Mouse (Mus musculus): ENCODE results near the gene Pde6h.
"Not testable (repeated sequence)": the region's sequence is repeated elsewhere in the genome, so short reads cannot be mapped to it uniquely, and the experiment has no call there.

Gene Pde6h

DNA sequence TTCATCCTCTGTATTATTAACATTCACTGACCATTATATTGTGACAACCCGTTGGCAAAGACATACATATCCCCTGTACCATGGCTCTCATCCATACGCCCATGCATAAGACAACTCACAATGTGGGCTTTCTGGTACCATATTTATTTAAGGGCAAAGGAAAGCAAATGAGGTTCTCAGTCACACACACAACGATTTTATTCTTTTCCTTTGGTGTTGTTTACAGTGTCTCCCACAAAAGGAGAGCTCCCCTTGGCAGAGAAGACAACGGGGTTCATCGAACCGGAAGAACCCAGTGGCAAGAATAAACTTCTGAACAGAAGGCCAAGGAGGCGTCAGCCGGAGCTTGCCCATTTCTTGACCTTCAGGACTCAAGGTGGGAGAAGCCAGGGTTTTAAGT lies at the start of gene Pde6h:
Pde6h (plus strand) TSS at position 301 of the 400 bp plus-strand sequence.
- ATAC-seq (ENCODE audit: insufficient number of reproducible peaks, low FRiP score, low TSS enrichment), result no peak

DNA sequence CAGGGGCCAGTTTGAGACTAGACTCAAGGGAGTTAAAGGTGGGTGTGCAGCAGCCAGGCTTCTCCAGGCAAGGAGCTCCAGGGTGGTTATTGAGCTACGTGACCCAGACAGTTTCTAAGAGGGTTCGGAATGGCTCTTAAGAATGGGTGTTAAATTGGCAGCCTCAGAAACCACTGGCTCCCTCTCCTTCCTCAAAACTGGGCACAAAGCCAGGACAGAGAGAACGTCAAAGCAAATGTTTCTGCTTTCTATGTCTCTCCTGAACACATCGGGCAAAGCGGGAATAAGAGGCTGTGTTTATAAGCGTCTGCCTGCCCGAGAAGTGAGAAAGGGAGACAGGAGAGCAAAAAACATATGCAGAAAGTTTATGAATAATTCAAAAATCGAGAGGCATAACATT lies 49.0 kb upstream of the Pde6h start:
- no peak for ATAC-seq (ENCODE audit: insufficient number of reproducible peaks, low FRiP score, low TSS enrichment)

DNA sequence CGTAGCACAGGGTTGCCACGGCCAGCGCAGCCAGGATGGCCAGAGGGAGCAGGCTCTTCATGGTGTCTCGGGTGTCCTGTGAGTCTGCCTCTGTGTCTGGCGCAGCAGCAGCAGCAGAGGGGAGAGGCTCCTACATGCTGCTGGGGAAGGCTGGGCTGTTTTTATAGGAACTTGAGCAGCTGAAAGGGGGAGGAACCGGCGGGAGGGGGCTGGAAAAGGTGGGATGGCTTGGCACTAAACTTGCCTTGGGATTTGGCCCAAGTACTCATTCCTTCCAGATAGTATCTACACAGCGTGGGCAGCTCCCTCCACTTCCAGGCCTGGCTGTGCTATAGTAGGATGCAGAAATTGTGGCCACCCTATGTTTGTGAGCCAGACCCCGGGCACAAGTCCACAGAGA lies 48.0 kb upstream of the Pde6h start, which contains the start of gene Mgp:
Mgp (minus strand) TSS at position 154 of the 400 bp plus-strand sequence.
- ATAC-seq (ENCODE audit: insufficient number of reproducible peaks, low FRiP score, low TSS enrichment), result no peak

DNA sequence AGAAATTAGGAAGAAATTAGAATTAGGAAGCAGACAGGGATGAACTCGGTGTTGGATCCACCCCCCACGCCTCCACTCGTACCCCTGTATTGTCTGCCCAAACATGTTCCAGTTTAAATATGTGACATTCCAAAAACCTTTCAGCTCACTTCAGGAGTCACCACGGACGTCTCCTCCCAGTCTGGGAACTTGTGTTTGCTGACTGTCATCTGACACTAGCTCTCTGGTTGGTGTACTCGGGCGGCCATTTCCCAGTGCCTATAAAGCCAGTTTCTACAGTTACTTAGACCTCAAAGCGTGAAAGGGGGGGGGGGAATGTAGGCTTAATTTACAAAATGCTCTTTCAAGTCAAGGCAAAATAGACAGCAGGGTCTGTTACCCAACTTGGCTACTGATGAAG lies 42.0 kb upstream of the Pde6h start:
- no peak for ATAC-seq (ENCODE audit: insufficient number of reproducible peaks, low FRiP score, low TSS enrichment)

DNA sequence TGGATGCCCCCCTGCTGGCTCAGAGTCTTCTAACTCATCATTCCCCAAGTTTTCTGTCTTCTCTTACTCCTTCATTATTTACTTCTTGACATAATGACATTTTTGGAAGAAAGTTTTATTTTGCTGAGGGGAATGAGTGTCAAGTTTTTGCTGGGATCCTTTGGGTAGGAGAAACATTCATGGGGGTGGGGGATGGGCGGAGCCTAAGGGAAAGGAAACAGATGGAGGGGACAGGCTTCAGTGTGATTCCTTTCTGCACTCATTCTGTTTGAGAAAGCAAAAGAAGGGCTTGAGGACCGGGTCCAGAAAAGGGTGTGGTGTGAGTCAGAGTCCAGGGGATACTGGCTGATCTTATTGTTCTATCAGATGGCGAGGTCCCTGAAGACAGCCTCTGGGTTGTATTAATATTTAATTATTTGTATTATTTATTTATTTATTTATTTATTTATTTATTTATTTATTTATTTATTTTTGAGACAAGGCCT lies 40.2 kb upstream of the Pde6h start:
- no peak for ATAC-seq (ENCODE audit: insufficient number of reproducible peaks, low FRiP score, low TSS enrichment)

DNA sequence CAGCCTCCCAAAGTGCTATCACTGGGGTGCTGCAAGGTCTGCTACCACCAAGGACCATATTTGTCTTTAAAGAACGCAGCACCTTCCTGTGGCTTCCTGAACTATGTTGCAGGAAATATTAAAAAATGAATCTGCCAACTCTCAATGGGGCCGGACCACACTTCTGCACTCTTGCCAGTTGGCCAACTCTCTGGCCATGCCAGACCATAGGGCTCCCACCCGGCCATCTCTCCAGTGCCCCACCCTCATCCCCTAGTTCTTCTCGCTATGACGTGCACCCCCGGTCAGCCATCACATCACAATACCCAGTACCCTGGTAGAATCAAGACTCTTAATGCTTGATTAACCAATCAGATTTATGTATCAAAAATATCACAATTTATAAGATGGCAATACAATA lies 39.7 kb upstream of the Pde6h start:
- no peak for ATAC-seq (ENCODE audit: insufficient number of reproducible peaks, low FRiP score, low TSS enrichment)

DNA sequence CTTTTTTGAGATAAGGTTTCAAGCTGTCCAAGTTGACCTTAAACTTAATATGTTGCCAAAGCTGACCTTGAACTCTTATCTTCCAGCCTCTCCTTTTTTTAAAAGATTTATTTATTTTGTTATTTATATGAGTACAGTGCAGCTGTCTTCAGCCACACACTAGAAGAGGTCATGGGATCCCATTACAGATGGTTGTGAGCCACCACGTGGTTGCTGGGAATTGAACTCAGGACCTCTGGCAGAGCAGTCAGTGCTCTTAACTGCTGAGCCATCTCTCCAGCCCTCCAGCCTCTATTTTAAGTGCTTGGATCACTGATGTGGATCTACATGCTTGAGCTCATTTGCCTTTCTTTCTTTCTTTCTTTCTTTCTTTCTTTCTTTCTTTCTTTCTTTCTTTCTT lies 38.9 kb upstream of the Pde6h start:
- not testable (repeated sequence) for ATAC-seq (ENCODE audit: insufficient number of reproducible peaks, low FRiP score, low TSS enrichment)

DNA sequence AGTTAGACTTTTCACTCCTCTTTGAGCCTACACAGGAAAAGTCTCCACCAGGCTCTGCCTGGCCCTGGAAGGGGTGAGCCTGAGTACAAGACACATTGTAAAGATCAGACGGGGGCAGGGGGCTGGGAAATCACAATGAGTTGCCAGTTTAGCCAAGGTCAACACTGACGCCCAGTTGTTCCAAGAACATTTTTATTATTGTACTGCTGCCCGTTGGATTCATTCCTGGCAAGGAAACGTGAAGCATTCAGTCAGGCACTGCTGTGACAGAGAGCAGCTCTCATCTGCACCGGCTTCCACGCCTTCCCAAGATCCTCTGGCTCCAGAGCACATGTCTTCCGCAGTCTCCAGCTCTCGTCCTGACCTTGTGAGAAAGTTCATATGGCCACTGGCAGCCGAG lies 35.8 kb upstream of the Pde6h start:
- no peak for ATAC-seq (ENCODE audit: insufficient number of reproducible peaks, low FRiP score, low TSS enrichment)

DNA sequence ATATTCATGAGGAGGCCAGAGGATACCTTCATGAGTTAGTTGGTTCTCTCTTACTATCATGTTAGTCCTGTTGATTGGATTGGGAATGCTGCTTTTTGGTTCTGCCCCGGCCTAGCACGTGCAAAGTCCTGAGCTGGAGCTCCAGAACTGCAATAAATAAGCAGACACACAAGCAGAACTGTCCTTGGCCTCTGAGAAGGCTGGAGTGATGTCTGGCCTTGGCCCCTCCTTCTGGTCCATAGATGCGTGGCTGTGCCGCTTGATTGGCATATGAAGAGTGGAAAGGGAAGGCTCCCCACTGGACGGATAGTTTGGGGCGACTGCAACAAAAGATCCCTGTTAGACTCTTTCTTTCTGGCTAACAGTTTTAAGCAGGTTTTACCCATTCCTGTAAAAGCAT lies 34.6 kb upstream of the Pde6h start:
- no peak for ATAC-seq (ENCODE audit: insufficient number of reproducible peaks, low FRiP score, low TSS enrichment)

DNA sequence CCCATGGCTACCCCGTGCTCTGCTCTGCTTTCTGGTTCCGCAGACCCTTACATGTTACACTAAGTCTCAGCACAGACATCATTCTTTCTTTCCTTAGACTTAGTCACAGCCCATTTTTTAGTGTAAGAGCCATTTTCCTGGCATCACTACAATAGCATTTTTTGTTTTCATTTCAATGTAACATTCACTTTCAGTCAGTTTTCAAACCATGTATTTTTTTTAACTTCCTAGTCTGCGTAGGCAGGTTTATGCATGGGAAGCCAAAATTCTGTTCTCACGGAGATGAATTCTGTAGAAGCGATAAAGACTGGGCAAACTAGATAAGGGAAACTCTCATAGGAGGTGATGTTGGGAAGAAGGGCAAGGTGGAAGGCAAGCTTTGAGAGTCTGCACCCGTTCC lies 34.1 kb upstream of the Pde6h start:
- ATAC-seq (ENCODE audit: insufficient number of reproducible peaks, low FRiP score, low TSS enrichment), result no peak

DNA sequence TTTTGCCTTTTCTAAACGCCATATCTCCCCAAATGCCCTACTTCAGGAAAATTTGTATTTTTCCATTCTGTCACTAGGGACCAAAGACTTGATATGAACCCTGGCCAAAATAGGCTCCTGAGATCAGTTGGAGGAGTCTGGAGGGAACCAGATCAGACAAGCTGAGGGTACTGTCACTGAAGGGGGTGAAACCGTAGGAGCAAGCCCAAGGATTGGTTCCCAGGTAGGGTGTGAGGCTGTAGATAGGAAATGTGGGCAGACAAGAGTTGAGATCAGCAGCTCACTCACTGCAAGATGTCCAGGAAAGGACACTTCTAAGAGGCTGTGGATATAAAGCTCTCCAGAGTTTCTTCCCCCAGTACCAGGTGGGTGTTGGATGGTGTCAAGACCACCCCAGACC lies 31.6 kb upstream of the Pde6h start:
- no peak for ATAC-seq (ENCODE audit: insufficient number of reproducible peaks, low FRiP score, low TSS enrichment)

DNA sequence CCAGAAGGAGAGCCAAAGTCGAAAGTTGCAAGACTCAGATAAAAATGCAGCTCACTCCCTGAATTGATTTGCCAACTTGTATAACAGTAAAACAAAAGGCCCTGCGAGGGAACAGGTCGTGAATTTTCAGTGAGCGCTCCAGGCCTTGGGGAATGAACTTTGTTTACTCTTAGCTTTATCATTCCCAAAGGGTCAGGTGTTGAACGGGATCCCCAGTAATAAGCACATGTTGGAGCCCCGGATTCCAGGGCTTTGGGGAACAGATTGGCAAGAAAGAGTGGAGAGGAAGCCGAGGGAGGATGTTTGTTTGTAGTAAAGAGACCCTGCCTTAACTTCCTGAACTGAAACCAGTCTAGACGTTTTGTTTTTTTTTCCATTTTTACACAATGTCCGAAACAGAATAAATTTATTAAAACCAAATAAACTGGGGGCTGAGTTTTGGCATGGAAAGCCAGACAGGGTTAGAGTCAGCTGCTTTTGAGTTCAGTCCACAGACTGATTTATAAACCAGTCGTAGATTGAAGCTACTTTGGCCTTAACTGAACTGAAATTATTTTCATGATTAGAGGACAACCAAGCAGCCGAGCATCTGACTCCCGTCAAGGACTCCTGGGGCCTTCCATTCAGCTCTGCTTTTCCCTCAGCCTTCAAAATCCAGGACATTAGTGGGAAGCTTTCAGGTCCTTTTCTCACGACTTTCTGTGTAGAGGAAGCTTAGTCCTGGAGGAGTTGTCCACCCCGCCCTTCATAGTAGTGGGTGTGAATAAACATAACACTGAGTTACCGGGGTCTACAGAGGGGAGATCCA lies 28.9 kb upstream of the Pde6h start:
- ATAC-seq (ENCODE audit: insufficient number of reproducible peaks, low FRiP score, low TSS enrichment), result no peak

DNA sequence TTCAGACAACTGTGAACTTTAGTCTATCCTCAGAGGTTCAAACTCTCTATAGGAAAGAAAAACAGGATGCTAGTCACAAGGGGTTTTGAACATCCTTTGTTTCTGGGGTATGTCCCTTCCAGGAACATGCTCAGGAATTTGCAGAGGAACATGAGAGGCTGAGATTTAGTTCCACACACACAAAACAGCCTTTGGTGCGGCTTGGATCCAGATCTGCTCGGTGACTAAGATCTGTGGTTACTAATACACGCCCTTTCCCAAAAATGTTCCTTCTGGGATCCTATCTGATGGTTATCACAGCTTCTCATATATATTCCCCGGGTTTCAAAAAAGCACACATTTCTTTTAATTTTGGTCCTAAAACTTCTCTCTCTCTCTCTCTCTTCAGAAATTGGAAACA lies 25.8 kb upstream of the Pde6h start:
- ATAC-seq (ENCODE audit: insufficient number of reproducible peaks, low FRiP score, low TSS enrichment), result no peak

DNA sequence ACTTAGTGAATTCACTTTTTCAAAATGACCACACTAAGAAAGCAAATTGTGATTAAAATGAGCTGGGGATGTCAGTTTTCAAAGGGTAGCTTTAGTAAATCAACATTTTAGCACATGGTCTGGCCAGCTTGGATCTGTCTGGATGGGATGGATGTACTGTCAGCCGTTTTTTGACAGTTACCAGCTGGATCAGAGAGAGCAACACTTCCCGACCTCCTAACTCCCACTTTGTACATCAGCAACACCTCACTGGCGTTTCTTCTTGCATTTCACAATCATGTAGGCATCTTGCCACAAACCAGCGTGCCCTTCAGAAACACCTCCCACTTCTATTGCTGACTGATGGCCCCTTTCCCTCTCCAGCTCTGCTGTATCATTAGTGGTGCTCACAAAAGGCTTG lies 25.4 kb upstream of the Pde6h start:
- no peak for ATAC-seq (ENCODE audit: insufficient number of reproducible peaks, low FRiP score, low TSS enrichment)

DNA sequence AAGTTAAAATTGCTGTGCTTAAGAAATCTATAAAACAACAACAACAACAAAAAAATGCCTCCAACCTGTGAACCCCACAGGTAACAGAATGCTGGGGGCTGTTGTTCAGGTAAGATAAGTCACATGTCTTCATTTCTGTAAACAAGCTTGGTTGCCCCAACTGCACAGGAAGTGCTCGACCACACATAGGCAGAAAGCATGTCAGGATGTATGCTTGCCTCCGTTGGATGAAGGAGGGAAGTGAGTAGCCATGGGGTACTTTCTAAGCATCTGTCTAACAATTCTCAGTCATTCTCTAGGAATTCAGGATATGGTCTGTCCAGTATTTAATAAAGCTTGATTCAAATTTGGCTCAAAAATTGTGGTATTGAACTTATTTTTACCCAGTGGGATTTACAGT lies 24.7 kb upstream of the Pde6h start:
- ATAC-seq (ENCODE audit: insufficient number of reproducible peaks, low FRiP score, low TSS enrichment), result no peak

DNA sequence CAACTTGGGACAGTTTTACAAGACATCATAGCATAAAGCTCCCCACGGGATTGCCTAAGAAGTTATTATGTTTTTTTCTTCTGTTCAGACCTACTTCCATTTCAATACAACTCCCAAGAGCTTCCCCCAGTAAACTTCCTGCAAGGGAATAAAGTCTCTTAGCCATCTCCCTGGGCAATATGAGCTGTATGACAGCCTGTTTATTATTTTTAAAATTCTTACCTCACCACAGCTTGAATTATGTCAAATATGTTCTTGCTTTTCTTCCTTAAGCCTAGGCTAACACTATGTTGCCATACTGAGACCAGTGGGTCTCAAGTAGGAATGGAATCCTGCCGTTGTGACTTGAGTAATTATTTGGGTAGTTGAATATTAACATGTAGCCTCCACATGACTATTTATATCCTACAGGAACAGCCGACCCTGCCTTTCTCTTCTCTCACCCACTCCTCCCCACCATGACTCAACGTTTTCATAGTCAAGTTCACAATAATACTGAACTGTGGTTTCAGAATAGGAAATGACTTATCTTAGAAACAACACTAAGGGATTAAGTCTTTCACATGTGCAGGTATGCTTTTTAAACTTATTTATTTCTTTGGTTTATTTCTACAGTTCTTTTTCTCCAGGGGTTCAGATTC lies 23.1 kb upstream of the Pde6h start:
- ATAC-seq (ENCODE audit: insufficient number of reproducible peaks, low FRiP score, low TSS enrichment), result no peak

DNA sequence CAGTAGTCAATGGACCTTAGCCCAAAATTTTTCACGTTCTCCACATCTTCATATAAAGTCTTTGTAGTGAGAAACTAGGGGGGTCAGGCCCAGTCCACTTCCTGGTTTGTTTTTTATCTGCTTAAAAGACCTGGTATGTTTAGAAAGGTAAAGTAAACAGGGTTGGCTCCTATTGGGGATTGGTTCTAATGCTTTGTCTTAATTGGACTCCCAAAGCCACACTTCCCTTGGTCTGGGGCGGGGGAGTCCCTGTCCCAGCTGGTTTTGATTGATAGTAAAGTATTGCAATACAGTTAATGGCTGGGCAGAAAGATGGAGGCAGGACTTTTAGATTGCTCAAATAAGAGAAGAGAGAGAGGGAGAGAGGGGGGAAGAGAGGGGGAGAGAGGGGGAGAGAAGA lies 22.6 kb upstream of the Pde6h start:
- no peak for ATAC-seq (ENCODE audit: insufficient number of reproducible peaks, low FRiP score, low TSS enrichment)

DNA sequence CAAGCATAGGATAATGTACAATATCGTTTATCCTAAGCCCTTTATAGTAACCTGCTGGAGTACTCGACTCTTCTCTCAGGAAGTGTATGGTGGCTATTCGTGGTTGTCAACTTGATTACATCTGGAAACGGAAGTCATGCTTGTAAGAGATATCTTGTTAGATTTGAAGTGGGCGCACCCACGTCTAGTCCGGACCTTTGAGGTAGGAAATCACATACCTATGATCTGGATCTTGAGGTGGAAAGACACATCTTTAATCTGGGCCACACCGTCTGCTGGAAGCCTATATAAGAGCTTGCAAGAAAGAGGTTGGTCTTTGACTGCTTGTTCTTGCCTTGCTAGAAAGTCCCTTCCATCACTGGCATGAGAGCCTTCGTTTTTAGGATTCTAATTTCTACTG lies 21.1 kb upstream of the Pde6h start:
- no peak for ATAC-seq (ENCODE audit: insufficient number of reproducible peaks, low FRiP score, low TSS enrichment)

DNA sequence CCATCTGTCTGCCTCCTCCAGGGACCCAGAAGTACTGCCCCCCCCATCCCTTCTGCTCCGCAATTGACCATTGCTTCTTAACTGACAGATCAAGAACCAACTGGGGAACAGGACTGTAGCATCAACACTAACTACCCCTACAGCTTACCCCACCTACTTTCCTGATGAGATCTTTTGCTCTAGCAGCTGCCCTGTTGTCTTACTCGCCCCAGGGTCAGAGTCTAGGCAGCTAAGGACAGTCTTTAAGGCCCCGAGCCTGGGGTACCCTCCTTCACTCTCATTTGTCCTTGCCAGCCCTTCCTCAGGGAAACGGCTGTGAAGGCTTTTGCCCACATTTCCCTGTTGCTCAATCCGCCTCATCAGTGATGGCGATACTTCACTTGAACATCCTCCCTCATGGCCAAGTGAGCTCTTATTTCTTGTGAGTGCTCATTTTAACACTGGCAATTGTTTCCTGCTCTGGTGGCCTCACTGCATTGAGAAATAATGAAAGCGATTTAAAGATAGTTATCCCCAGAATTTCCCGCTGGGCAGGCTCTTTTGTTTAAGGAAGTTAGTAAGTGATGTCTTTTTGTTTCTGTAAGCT lies 19.7 kb upstream of the Pde6h start:
- no peak for ATAC-seq (ENCODE audit: insufficient number of reproducible peaks, low FRiP score, low TSS enrichment)

DNA sequence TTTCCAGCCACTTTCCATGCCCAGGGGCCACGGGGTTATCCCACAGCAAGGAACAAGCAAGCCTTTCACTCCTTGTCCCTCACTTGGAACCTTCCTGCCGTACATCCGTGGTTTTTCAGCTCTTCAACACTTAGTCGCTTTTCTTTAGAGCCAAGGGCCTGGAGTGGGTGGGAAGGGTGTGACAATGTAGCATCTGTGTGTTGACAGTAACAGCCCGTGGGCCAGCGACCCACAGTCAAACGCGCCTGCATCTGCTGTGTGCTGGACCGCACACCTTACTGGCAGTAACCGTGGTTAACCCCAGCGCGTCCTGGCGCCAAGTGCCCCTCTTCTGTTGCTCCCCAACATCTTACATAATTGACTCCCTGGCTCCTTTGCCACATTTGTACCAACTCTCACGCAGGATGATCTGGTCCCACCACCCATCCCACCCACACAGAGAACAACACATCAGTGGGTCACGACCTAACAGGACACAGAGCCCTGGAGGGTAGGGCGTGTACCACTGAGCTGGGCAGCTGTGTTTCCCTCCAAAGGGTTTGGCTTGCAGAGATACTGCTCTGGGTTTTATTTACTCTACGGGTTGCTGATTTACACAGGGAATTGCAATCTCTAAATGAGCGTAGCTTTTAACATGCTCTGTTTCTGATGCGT lies 17.2 kb upstream of the Pde6h start:
- ATAC-seq (ENCODE audit: insufficient number of reproducible peaks, low FRiP score, low TSS enrichment), result no peak

DNA sequence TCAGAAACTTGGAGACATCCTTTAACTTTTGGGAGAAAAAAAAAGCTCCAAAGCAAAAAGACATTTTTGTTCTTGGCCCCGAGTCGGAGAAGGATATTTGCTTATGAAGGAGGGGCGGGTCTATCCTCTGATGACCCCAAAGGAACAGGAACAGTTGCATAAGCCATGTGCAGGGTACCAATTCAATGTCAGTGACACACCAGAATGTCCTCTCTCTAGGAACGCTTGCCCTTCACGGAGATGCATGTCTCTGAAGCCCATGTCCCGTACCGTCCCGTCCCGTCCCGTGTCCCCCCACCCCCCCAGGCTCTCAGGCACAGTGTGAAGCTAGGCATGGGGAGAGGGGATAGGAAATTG lies 16.7 kb upstream of the Pde6h start:
- no peak for ATAC-seq (ENCODE audit: insufficient number of reproducible peaks, low FRiP score, low TSS enrichment)

Measured in cerebellum, adult (tissue).